Mouse (Mus musculus): ENCODE measurements around the gene 5430427O19Rik. TPM values are rescaled to one million over a fixed set of nuclear protein-coding genes. Genes with fewer than 3 reads are reported as not detected.

5430427O19Rik gene
- polyA plus RNA-seq, 1 experiment, result not detected

- TF ChIP-seq CTCF (IDR thresholded peaks at IDR 0.05; ENCODE audit: insufficient read depth, low read depth, low read length) (no peak), POLR2A (IDR thresholded peaks at IDR 0.05; ENCODE audit: insufficient read depth, low read depth, low read length) (no peak)
- no peaks in the 10 kb centered on the region for H3K4me1 ChIP-seq (ENCODE audit: control insufficient read depth, insufficient read depth, low read length)
- no peak overlapping the region for H3K27ac ChIP-seq (ENCODE audit: insufficient read depth, low read depth, low read length)
Measured at GRCm38 (mm10) chrX:85875951-85876350, 5.8 kb downstream of the 5430427O19Rik start.

GRCm38 (mm10) chrX:85877747-85878146 is 7.6 kb downstream of the 5430427O19Rik start:
- no peak for TF ChIP-seq CTCF (IDR thresholded peaks at IDR 0.05; ENCODE audit: insufficient read depth, low read depth, low read length)
- no peak for TF ChIP-seq POLR2A (IDR thresholded peaks at IDR 0.05; ENCODE audit: insufficient read depth, low read depth, low read length)
- H3K4me3 ChIP-seq (ENCODE audit: insufficient read depth, low read depth, low read length), result no peak overlapping the region
- no peak overlapping the region for H3K27ac ChIP-seq (ENCODE audit: insufficient read depth, low read depth, low read length)
- 93% methylated on average over 2 of the region's 2 CpGs for WGBS
- H3K4me1 ChIP-seq (ENCODE audit: control insufficient read depth, insufficient read depth, low read length), result no peaks in the 10 kb centered on the region

More at GRCm38 (mm10) chrX:85875951-85876350, 5.8 kb downstream of the 5430427O19Rik start:
- H3K4me3 ChIP-seq (ENCODE audit: insufficient read depth, low read depth, low read length), result no peak overlapping the region

GRCm38 (mm10) chrX:85878293-85878692 is 8.1 kb downstream of the 5430427O19Rik start:
- Histone ChIP-seq H3K27ac (ENCODE audit: insufficient read depth, low read depth, low read length) (no peak overlapping the region), H3K4me3 (ENCODE audit: insufficient read depth, low read depth, low read length) (no peak overlapping the region), H3K4me1 (ENCODE audit: control insufficient read depth, insufficient read depth, low read length) (no peaks in the 10 kb centered on the region)
- TF ChIP-seq POLR2A (IDR thresholded peaks at IDR 0.05; ENCODE audit: insufficient read depth, low read depth, low read length) (no peak), CTCF (IDR thresholded peaks at IDR 0.05; ENCODE audit: insufficient read depth, low read depth, low read length) (no peak)

- TF ChIP-seq CTCF (IDR thresholded peaks at IDR 0.05; ENCODE audit: insufficient read depth, low read depth, low read length) (no peak), POLR2A (IDR thresholded peaks at IDR 0.05; ENCODE audit: insufficient read depth, low read depth, low read length) (no peak)
- WGBS, result 53% methylated on average over 7 of the region's 7 CpGs
- Histone ChIP-seq H3K27ac (ENCODE audit: insufficient read depth, low read depth, low read length) (no peak overlapping the region), H3K4me3 (ENCODE audit: insufficient read depth, low read depth, low read length) (no peak overlapping the region), H3K4me1 (ENCODE audit: control insufficient read depth, insufficient read depth, low read length) (no peaks in the 10 kb centered on the region)
Measured at GRCm38 (mm10) chrX:85879198-85879977, 9.2 kb downstream of the 5430427O19Rik start.

GRCm38 (mm10) chrX:85886651-85887050 is 16.5 kb downstream of the 5430427O19Rik start:
- no peak overlapping the region for H3K27ac ChIP-seq (ENCODE audit: insufficient read depth, low read depth, low read length)
- H3K4me3 ChIP-seq (ENCODE audit: insufficient read depth, low read depth, low read length), result no peak overlapping the region
- TF ChIP-seq POLR2A (IDR thresholded peaks at IDR 0.05; ENCODE audit: insufficient read depth, low read depth, low read length), result no peak
- no peak for TF ChIP-seq CTCF (IDR thresholded peaks at IDR 0.05; ENCODE audit: insufficient read depth, low read depth, low read length)
- 39% methylated on average over 5 of the region's 5 CpGs for WGBS
- no peaks in the 10 kb centered on the region for H3K4me1 ChIP-seq (ENCODE audit: control insufficient read depth, insufficient read depth, low read length)

GRCm38 (mm10) chrX:85901195-85901594 is 31.0 kb downstream of the 5430427O19Rik start:
- Histone ChIP-seq H3K4me3 (ENCODE audit: insufficient read depth, low read depth, low read length) (no peak overlapping the region), H3K4me1 (ENCODE audit: control insufficient read depth, insufficient read depth, low read length) (no peaks in the 10 kb centered on the region), H3K27ac (ENCODE audit: insufficient read depth, low read depth, low read length) (no peak overlapping the region)
- TF ChIP-seq CTCF (IDR thresholded peaks at IDR 0.05; ENCODE audit: insufficient read depth, low read depth, low read length) (no peak), POLR2A (IDR thresholded peaks at IDR 0.05; ENCODE audit: insufficient read depth, low read depth, low read length) (no peak)
- 61% methylated on average over 1 of the region's 1 CpGs for WGBS

GRCm38 (mm10) chrX:85919034-85919433 is 48.9 kb downstream of the 5430427O19Rik start:
- Histone ChIP-seq H3K4me1 (ENCODE audit: control insufficient read depth, insufficient read depth, low read length) (no peaks in the 10 kb centered on the region), H3K27ac (ENCODE audit: insufficient read depth, low read depth, low read length) (no peak overlapping the region), H3K4me3 (ENCODE audit: insufficient read depth, low read depth, low read length) (no peak overlapping the region)
- no peak for TF ChIP-seq POLR2A (IDR thresholded peaks at IDR 0.05; ENCODE audit: insufficient read depth, low read depth, low read length)
- no peak for TF ChIP-seq CTCF (IDR thresholded peaks at IDR 0.05; ENCODE audit: insufficient read depth, low read depth, low read length)
- WGBS, result 22% methylated on average over 3 of the region's 3 CpGs

GRCm38 (mm10) chrX:85932991-85933390 is 62.8 kb downstream of the 5430427O19Rik start:
- Histone ChIP-seq H3K27ac (ENCODE audit: insufficient read depth, low read depth, low read length) (no peak overlapping the region), H3K4me3 (ENCODE audit: insufficient read depth, low read depth, low read length) (no peak overlapping the region), H3K4me1 (ENCODE audit: control insufficient read depth, insufficient read depth, low read length) (no peaks in the 10 kb centered on the region)
- TF ChIP-seq CTCF (IDR thresholded peaks at IDR 0.05; ENCODE audit: insufficient read depth, low read depth, low read length) (no peak), POLR2A (IDR thresholded peaks at IDR 0.05; ENCODE audit: insufficient read depth, low read depth, low read length) (no peak)
- WGBS, result 6% methylated on average over 2 of the region's 2 CpGs

Other genes starting within 250 kb of the 5430427O19Rik start
- gene Gk, start 93.5 kb upstream of the 5430427O19Rik start, polyA plus RNA-seq (2012; ENCODE audit: insufficient read depth, insufficient read length, low replicate concordance, missing spikeins), result not detected in 2 replicates
- not detected in 2 replicates for gene Samt3, start 173.8 kb downstream of the 5430427O19Rik start, polyA plus RNA-seq (2012; ENCODE audit: insufficient read depth, insufficient read length, low replicate concordance, missing spikeins)